Mouse (Mus musculus): ENCODE data around the gene Rhox7a. TPM values are rescaled to one million over a fixed set of nuclear protein-coding genes. Genes with fewer than 3 reads are reported as not detected.

The Rhox7a gene
- polyA plus RNA-seq, 1 experiment from 2014 or later, result not detected

Other genes with a start within 250 kb of the Rhox7a start
- not detected in 2 replicates for gene Rhox4f, start 224.0 kb upstream of the Rhox7a start, polyA plus RNA-seq (2014; fragmentation: Nextera tagmentation; extraction: Ambion mirVana)
- gene Rhox3g, start 203.1 kb upstream of the Rhox7a start, polyA plus RNA-seq (2014; fragmentation: Nextera tagmentation; extraction: Ambion mirVana), result not detected in 2 replicates
- not detected in 2 replicates for gene Rhox2g, start 188.2 kb upstream of the Rhox7a start, polyA plus RNA-seq (2014; fragmentation: Nextera tagmentation; extraction: Ambion mirVana)
- not detected in 2 replicates for gene Rhox4g, start 180.4 kb upstream of the Rhox7a start, polyA plus RNA-seq (2014; fragmentation: Nextera tagmentation; extraction: Ambion mirVana)
- gene Rhox3h, start 162.9 kb upstream of the Rhox7a start, polyA plus RNA-seq (2014; fragmentation: Nextera tagmentation; extraction: Ambion mirVana), result not detected in 2 replicates
- not detected in 2 replicates for gene Rhox2h, start 158.4 kb upstream of the Rhox7a start, polyA plus RNA-seq (2014; fragmentation: Nextera tagmentation; extraction: Ambion mirVana)
- gene Rhox5, start 26.8 kb upstream of the Rhox7a start, polyA plus RNA-seq (2014; fragmentation: Nextera tagmentation; extraction: Ambion mirVana), result 11.8 and 12.1 TPM in 2 replicates
- gene Rhox6, start 4.8 kb upstream of the Rhox7a start, polyA plus RNA-seq (2014; fragmentation: Nextera tagmentation; extraction: Ambion mirVana), result not detected in 2 replicates
- not detected in 2 replicates for gene Rhox8, start 47.3 kb downstream of the Rhox7a start, polyA plus RNA-seq (2014; fragmentation: Nextera tagmentation; extraction: Ambion mirVana)
- not detected in 2 replicates for gene Rhox7b, start 65.5 kb downstream of the Rhox7a start, polyA plus RNA-seq (2014; fragmentation: Nextera tagmentation; extraction: Ambion mirVana)
- not detected in 2 replicates for gene Rhox9, start 70.1 kb downstream of the Rhox7a start, polyA plus RNA-seq (2014; fragmentation: Nextera tagmentation; extraction: Ambion mirVana)
- gene Btg1-ps1, start 187.1 kb downstream of the Rhox7a start, polyA plus RNA-seq (2014; fragmentation: Nextera tagmentation; extraction: Ambion mirVana), result not detected in 2 replicates
- not detected in 2 replicates for gene Btg1-ps2, start 211.4 kb downstream of the Rhox7a start, polyA plus RNA-seq (2014; fragmentation: Nextera tagmentation; extraction: Ambion mirVana)
- gene Rhox10, start 234.8 kb downstream of the Rhox7a start, polyA plus RNA-seq (2014; fragmentation: Nextera tagmentation; extraction: Ambion mirVana), result not detected in 2 replicates

All from heart, embryonic 14.5 days (tissue).